Mouse (Mus musculus) ZHBTc4 (cell line): ENCODE data around the gene Atrnl1.
A peak's percentile ranks its signal among the peaks of the same experiment; 100 is the strongest.

Source experiments
- DNase-seq: peaks from one replicate; pipeline ENCODE4 v3.0.0-alpha.2; 2011; ENCODE audit warnings: low read depth, low spot score

Atrnl1 gene

GRCm38 (mm10) chr19:57610476-57611261, at the start of gene Atrnl1:
Gene Atrnl1 (plus strand): TSS chr19:57611034.
- peak; percentile 89 for DNase-seq

- no peak for DNase-seq
These were observed 49.3 kb upstream of the Atrnl1 start for GRCm38 (mm10) chr19:57561486-57561885.

GRCm38 (mm10) chr19:57569040-57569439, 41.8 kb upstream of the Atrnl1 start:
- no peak for DNase-seq

- DNase-seq, result no peak
These were observed 38.2 kb upstream of the Atrnl1 start for GRCm38 (mm10) chr19:57572360-57573237.

GRCm38 (mm10) chr19:57573470-57573869, 37.4 kb upstream of the Atrnl1 start:
- DNase-seq, result no peak

GRCm38 (mm10) chr19:57575027-57575426, 35.8 kb upstream of the Atrnl1 start:
- no peak for DNase-seq

- DNase-seq, result peak; percentile 64
These were observed 34.0 kb upstream of the Atrnl1 start for GRCm38 (mm10) chr19:57576836-57577235.

GRCm38 (mm10) chr19:57577256-57577655, 33.6 kb upstream of the Atrnl1 start:
- DNase-seq, result no peak

- no peak for DNase-seq
These were observed 29.9 kb upstream of the Atrnl1 start for GRCm38 (mm10) chr19:57580962-57581361.

GRCm38 (mm10) chr19:57585231-57585792, 25.5 kb upstream of the Atrnl1 start:
- DNase-seq, result peak; percentile 66

GRCm38 (mm10) chr19:57586172-57586571, 24.7 kb upstream of the Atrnl1 start:
- peak; percentile 49 for DNase-seq

- DNase-seq, result no peak
These were observed 21.3 kb upstream of the Atrnl1 start for GRCm38 (mm10) chr19:57589516-57589915.

GRCm38 (mm10) chr19:57590895-57591294, 19.9 kb upstream of the Atrnl1 start:
- no peak for DNase-seq

- DNase-seq, result no peak
These were observed 19.2 kb upstream of the Atrnl1 start for GRCm38 (mm10) chr19:57591631-57592030.

- DNase-seq, result no peak
These were observed 18.5 kb upstream of the Atrnl1 start for GRCm38 (mm10) chr19:57592355-57592754.

GRCm38 (mm10) chr19:57599126-57599525, 11.7 kb upstream of the Atrnl1 start:
- DNase-seq, result no peak

- no peak for DNase-seq
These were observed 10.5 kb upstream of the Atrnl1 start for GRCm38 (mm10) chr19:57600233-57600929.

- DNase-seq, result no peak
These were observed 9.9 kb upstream of the Atrnl1 start for GRCm38 (mm10) chr19:57600930-57601328.

GRCm38 (mm10) chr19:57603593-57603992, 7.2 kb upstream of the Atrnl1 start:
- no peak for DNase-seq

GRCm38 (mm10) chr19:57605941-57606340, 4.9 kb upstream of the Atrnl1 start:
- no peak for DNase-seq

GRCm38 (mm10) chr19:57606351-57606750, 4.5 kb upstream of the Atrnl1 start:
- DNase-seq, result no peak
